Mouse (Mus musculus): Measurements from ENCODE around the gene Cp. TPM values are rescaled to one million over a fixed set of nuclear protein-coding genes. Genes with fewer than 3 reads are reported as not detected.

The Cp gene
- polyA plus RNA-seq, 1 experiment from 2014 or later, result 1.3 TPM

DNA sequence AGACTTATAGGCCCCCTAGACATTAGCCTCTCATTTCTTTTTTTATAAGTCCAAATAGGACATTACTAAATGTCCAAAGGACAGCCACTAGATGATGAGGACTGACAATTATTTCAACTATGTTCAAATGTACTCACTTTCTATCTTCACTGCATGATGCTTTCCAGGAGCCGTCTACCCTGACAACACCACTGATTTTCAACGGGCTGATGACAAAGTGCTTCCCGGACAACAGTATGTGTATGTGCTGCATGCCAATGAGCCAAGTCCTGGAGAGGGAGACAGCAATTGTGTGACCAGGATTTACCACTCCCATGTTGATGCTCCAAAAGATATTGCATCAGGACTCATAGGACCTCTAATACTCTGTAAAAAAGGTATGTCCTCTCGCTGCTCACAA is 9.2 kb downstream of the Cp start:
- no peaks in the 10 kb centered on the region for H3K27me3 ChIP-seq
- no peaks in the 10 kb centered on the region for H3K4me1 ChIP-seq
- no peak for ATAC-seq (ENCODE audit: insufficient number of reproducible peaks, low FRiP score, low TSS enrichment, low read depth)
- H3K36me3 ChIP-seq, result no peaks in the 10 kb centered on the region
- H3K27ac ChIP-seq, result no peak overlapping the region
- H3K9me3 ChIP-seq, result no peaks in the 10 kb centered on the region
- H3K4me2 ChIP-seq, result no peak overlapping the region
- no peak overlapping the region for H3K4me3 ChIP-seq
- no peak overlapping the region for H3K9ac ChIP-seq
- 86% methylated on average over 4 of the region's 4 CpGs for WGBS

GRCm38 (mm10) chr3:19978474-19978873 is 21.6 kb downstream of the Cp start:
- Histone ChIP-seq H3K9ac (no peak overlapping the region), H3K9me3 (no peaks in the 10 kb centered on the region), H3K4me2 (no peak overlapping the region), H3K4me1 (no peaks in the 10 kb centered on the region), H3K27ac (no peak overlapping the region), H3K36me3 (no peaks in the 10 kb centered on the region), H3K4me3 (no peak overlapping the region), H3K27me3 (no peaks in the 10 kb centered on the region)
- WGBS, result 41% methylated on average over 4 of the region's 4 CpGs
- no peak for ATAC-seq (ENCODE audit: insufficient number of reproducible peaks, low FRiP score, low TSS enrichment, low read depth)

- H3K36me3 ChIP-seq, result no peaks in the 10 kb centered on the region
- H3K4me1 ChIP-seq, result no peaks in the 10 kb centered on the region
- H3K4me2 ChIP-seq, result no peak overlapping the region
- H3K9ac ChIP-seq, result no peak overlapping the region
- H3K4me3 ChIP-seq, result no peak overlapping the region
- H3K27me3 ChIP-seq, result no peaks in the 10 kb centered on the region
- H3K9me3 ChIP-seq, result no peaks in the 10 kb centered on the region
- 70% methylated on average over 2 of the region's 2 CpGs for WGBS
- H3K27ac ChIP-seq, result no peak overlapping the region
- ATAC-seq (ENCODE audit: insufficient number of reproducible peaks, low FRiP score, low TSS enrichment, low read depth), result no peak
These were observed 24.3 kb downstream of the Cp start for GRCm38 (mm10) chr3:19981156-19981555.

GRCm38 (mm10) chr3:19982846-19983245 is 26.0 kb downstream of the Cp start:
- Histone ChIP-seq H3K4me1 (no peaks in the 10 kb centered on the region), H3K27me3 (no peaks in the 10 kb centered on the region), H3K4me3 (no peak overlapping the region), H3K36me3 (no peaks in the 10 kb centered on the region), H3K4me2 (no peak overlapping the region), H3K27ac (no peak overlapping the region), H3K9ac (no peak overlapping the region), H3K9me3 (no peaks in the 10 kb centered on the region)
- no peak for ATAC-seq (ENCODE audit: insufficient number of reproducible peaks, low FRiP score, low TSS enrichment, low read depth)

GRCm38 (mm10) chr3:19986123-19986522 is 29.3 kb downstream of the Cp start:
- no peak for ATAC-seq (ENCODE audit: insufficient number of reproducible peaks, low FRiP score, low TSS enrichment, low read depth)
- Histone ChIP-seq H3K27ac (no peak overlapping the region), H3K9ac (no peak overlapping the region), H3K9me3 (no peaks in the 10 kb centered on the region), H3K36me3 (no peaks in the 10 kb centered on the region), H3K27me3 (no peaks in the 10 kb centered on the region), H3K4me3 (no peak overlapping the region), H3K4me2 (no peak overlapping the region), H3K4me1 (no peaks in the 10 kb centered on the region)
- WGBS, result 33% methylated on average over 3 of the region's 3 CpGs

- Histone ChIP-seq H3K4me1 (no peaks in the 10 kb centered on the region), H3K9me3 (no peaks in the 10 kb centered on the region), H3K9ac (no peak overlapping the region), H3K27ac (no peak overlapping the region), H3K36me3 (no peaks in the 10 kb centered on the region), H3K27me3 (no peaks in the 10 kb centered on the region), H3K4me2 (no peak overlapping the region), H3K4me3 (no peak overlapping the region)
- WGBS, result 70% methylated on average over 3 of the region's 3 CpGs
- no peak for ATAC-seq (ENCODE audit: insufficient number of reproducible peaks, low FRiP score, low TSS enrichment, low read depth)
These were observed 33.2 kb downstream of the Cp start for GRCm38 (mm10) chr3:19990031-19990430.

DNA sequence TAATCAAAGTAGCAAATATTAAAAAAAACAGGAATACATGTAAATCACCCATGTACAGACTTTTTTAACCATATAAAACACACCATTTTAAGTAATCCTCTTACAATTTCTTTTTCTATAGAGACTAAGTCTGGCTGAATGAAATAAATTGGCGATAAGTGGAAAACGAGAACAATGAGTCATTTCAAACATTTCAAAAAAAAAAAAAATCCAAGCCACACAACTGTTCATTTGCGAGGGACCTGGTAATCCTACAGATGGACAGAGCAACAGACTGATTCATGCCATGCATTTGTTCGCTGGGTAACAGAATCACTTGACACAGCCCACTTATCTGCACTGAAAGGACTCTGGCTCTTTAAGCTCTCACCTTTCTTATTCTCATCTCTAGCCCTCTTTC is 35.5 kb downstream of the Cp start:
- H3K9me3 ChIP-seq, result no peaks in the 10 kb centered on the region
- no peaks in the 10 kb centered on the region for H3K4me1 ChIP-seq
- no peak overlapping the region for H3K9ac ChIP-seq
- H3K4me2 ChIP-seq, result no peak overlapping the region
- 74% methylated on average over 4 of the region's 4 CpGs for WGBS
- H3K4me3 ChIP-seq, result no peak overlapping the region
- H3K36me3 ChIP-seq, result peaks cover 4% of the 10 kb centered on the region
- no peak overlapping the region for H3K27ac ChIP-seq
- no peaks in the 10 kb centered on the region for H3K27me3 ChIP-seq
- no peak for ATAC-seq (ENCODE audit: insufficient number of reproducible peaks, low FRiP score, low TSS enrichment, low read depth)

DNA sequence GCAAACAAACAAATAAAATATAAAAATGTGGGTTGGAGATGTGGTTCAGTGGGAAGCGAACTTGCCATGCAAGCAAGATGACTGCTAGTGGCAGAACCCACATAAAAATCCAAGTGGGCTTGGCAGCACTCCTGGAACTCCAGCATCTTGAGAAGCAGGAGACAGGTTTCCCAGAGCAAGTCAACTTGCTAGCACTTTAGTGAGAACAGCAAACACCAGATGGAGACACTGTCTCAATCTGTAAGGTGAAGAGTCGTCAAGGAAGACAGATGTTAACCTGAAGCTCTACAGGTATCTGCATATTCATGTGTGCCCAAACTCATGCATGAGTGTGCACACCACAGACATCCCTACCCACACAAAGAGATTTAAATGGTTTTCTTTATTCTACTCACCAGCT is 42.7 kb downstream of the Cp start:
- Histone ChIP-seq H3K4me1 (no peaks in the 10 kb centered on the region), H3K36me3 (peaks cover 12% of the 10 kb centered on the region), H3K4me2 (no peak overlapping the region), H3K9ac (no peak overlapping the region), H3K4me3 (no peak overlapping the region), H3K27ac (no peak overlapping the region), H3K27me3 (no peaks in the 10 kb centered on the region), H3K9me3 (no peaks in the 10 kb centered on the region)
- WGBS, result 86% methylated on average over 2 of the region's 2 CpGs
- ATAC-seq (ENCODE audit: insufficient number of reproducible peaks, low FRiP score, low TSS enrichment, low read depth), result no peak

DNA sequence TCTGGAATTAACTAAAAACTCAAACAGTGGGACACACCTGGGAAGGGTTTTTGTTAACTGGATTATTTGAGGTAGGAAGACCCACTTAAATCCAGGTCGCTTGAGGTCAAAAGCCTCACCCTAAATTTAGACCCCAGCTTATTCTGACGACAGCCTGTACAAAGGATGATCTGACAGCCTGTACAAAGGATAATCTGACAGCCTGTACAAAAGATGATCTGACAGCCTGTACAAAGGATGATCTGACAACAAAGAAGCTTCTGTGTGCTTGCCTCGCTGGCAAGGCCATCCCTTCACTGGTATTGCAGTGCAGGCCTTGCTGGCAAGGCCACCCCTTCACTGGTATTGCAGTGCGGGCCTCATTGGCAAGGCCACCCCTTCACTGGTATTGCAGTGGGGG is 44.0 kb downstream of the Cp start:
- H3K9me3 ChIP-seq, result no peaks in the 10 kb centered on the region
- WGBS, result 86% methylated on average over 4 of the region's 4 CpGs
- no peaks in the 10 kb centered on the region for H3K4me1 ChIP-seq
- H3K4me3 ChIP-seq, result no peak overlapping the region
- no peak for ATAC-seq (ENCODE audit: insufficient number of reproducible peaks, low FRiP score, low TSS enrichment, low read depth)
- H3K27ac ChIP-seq, result no peak overlapping the region
- no peak overlapping the region for H3K4me2 ChIP-seq
- no peak overlapping the region for H3K9ac ChIP-seq
- no peaks in the 10 kb centered on the region for H3K27me3 ChIP-seq
- peaks cover 12% of the 10 kb centered on the region for H3K36me3 ChIP-seq

GRCm38 (mm10) chr3:20002786-20003185 is 45.9 kb downstream of the Cp start:
- WGBS, result 79% methylated on average over 5 of the region's 5 CpGs
- Histone ChIP-seq H3K9ac (no peak overlapping the region), H3K36me3 (peaks cover 8% of the 10 kb centered on the region)

GRCm38 (mm10) chr3:20004422-20004821 is 47.6 kb downstream of the Cp start:
- Histone ChIP-seq H3K4me1 (no peaks in the 10 kb centered on the region), H3K36me3 (peaks cover 11% of the 10 kb centered on the region; the same call in 1 of the 2 replicates), H3K9me3 (no peaks in the 10 kb centered on the region), H3K4me2 (no peak overlapping the region), H3K4me3 (no peak overlapping the region), H3K27me3 (no peaks in the 10 kb centered on the region), H3K27ac (no peak overlapping the region), H3K9ac (no peak overlapping the region)
- 79% methylated on average over 8 of the region's 8 CpGs for WGBS
- ATAC-seq (ENCODE audit: insufficient number of reproducible peaks, low FRiP score, low TSS enrichment, low read depth), result no peak

More at GRCm38 (mm10) chr3:20002786-20003185, 45.9 kb downstream of the Cp start:
- H3K4me1 ChIP-seq, result no peaks in the 10 kb centered on the region
- no peaks in the 10 kb centered on the region for H3K9me3 ChIP-seq
- ATAC-seq (ENCODE audit: insufficient number of reproducible peaks, low FRiP score, low TSS enrichment, low read depth), result no peak
- no peaks in the 10 kb centered on the region for H3K27me3 ChIP-seq
- no peak overlapping the region for H3K4me2 ChIP-seq
- no peak overlapping the region for H3K27ac ChIP-seq
- H3K4me3 ChIP-seq, result no peak overlapping the region

GRCm38 (mm10) chr3:20005611-20006010 is 48.8 kb downstream of the Cp start:
- WGBS, result 71% methylated on average over 1 of the region's 1 CpGs

DNA sequence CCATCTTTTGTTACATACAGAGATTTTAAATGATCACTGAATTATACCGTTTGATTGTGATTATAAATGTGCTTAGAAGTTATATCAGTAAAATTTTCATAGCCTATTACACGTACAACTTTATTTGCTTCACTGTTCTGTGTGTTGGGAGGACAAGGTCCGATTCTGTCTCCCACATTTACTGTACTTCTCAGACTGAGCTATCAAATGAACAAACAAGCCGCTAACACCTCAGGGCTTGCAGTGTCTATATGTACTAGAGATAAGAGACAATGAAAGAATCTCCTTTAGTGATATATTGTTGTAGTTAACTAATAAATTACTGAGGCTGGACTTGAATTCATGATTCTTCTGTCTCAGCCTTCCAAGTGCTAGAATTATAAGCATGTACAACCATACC is 50.4 kb downstream of the Cp start:
- Histone ChIP-seq H3K9ac (no peak overlapping the region), H3K36me3 (peaks cover 7% of the 10 kb centered on the region; the same call in 1 of the 2 replicates), H3K4me1 (peaks cover 6% of the 10 kb centered on the region), H3K4me3 (no peak overlapping the region), H3K4me2 (no peak overlapping the region), H3K9me3 (no peaks in the 10 kb centered on the region), H3K27ac (no peak overlapping the region), H3K27me3 (no peaks in the 10 kb centered on the region)
- no peak for ATAC-seq (ENCODE audit: insufficient number of reproducible peaks, low FRiP score, low TSS enrichment, low read depth)
- 80% methylated on average over 4 of the region's 4 CpGs for whole genome bisulfite sequencing

More at GRCm38 (mm10) chr3:20005611-20006010, 48.8 kb downstream of the Cp start:
- Histone ChIP-seq H3K36me3 (peaks cover 11% of the 10 kb centered on the region; the same call in 1 of the 2 replicates), H3K4me3 (no peak overlapping the region), H3K9ac (no peak overlapping the region), H3K4me1 (peaks cover 3% of the 10 kb centered on the region), H3K27me3 (no peaks in the 10 kb centered on the region), H3K4me2 (no peak overlapping the region), H3K9me3 (no peaks in the 10 kb centered on the region), H3K27ac (no peak overlapping the region)
- ATAC-seq (ENCODE audit: insufficient number of reproducible peaks, low FRiP score, low TSS enrichment, low read depth), result no peak

Measured in limb, embryonic 15.5 days (tissue).